Mouse (Mus musculus): ENCODE measurements at regions not wholly inside any gene's neighbourhood (a gene's known extent, or its start where the extent isn't known, plus 50 kb on each side); places are given as distances from the start of the nearest gene placed in this dataset.

DNA sequence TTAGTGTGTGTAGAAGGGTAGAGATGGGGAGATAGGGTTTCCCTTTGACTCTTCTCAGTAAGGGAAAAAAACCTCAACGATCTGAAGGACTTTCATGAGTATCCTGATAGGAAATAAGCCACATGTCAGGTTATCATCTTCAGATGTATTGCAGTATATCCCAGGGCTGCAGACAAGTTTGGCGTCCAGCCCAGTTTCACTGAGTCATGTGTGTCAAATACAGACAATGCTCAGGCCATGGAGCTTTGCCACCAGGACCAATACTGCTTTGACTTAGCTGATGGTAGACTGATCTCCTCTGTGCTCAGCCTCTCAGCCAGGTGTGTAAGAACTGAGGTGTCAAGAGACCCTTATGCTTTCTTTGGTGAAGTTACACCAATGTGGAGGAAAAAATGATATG, 62.9 kb downstream of the Cst10 start:
- WGBS = 97% methylated on average over 2 of the region's 2 CpGs
- DNase-seq (ENCODE audit: low spot score) (no peak), ATAC-seq (replicated peaks; ENCODE audit: low FRiP score) (no peak)

DNA sequence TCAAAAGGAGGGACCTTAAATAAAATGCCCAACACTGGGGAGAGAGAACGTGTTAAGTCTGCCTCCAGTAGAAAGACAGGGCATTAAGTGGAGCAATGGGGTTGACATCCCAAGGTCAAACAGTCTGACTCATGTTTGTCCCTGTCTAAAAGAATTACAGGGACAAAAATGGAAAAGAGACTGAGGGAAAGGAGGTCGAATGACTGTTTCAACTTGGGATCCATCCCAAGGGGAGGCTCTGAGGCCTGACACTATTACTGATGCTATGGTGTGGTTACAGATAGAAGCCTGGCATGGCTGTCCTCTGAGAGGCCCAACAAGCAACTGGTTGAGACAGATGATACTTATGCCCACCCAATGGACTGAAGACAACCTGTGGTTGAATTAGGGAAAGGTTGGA, 67.6 kb downstream of the Cst10 start:
- no peak overlapping the region for H3K4me2 ChIP-seq (ENCODE audit: low read depth, low read length, severe bottlenecking)
- H3K9me3 ChIP-seq (ENCODE audit: control insufficient read depth, low read length) = no peaks in the 10 kb centered on the region
- no peak overlapping the region for H3K9ac ChIP-seq (ENCODE audit: low read length)
- no peaks in the 10 kb centered on the region for H3K36me3 ChIP-seq (ENCODE audit: control insufficient read depth, insufficient read depth, low read length)
- 79% methylated on average over 2 of the region's 2 CpGs for WGBS
- no peak for ATAC-seq (replicated peaks; ENCODE audit: low FRiP score)
- H3K4me1 ChIP-seq (replicated peaks; ENCODE audit: control insufficient read depth, insufficient read depth, low read length) = no peaks in the 10 kb centered on the region
- DNase-seq (ENCODE audit: low spot score) = no peak
- H3K27me3 ChIP-seq (ENCODE audit: control insufficient read depth, insufficient read depth, low read length) = no peaks in the 10 kb centered on the region
- H3K4me3 ChIP-seq (ENCODE audit: low read depth, low read length) = no peak overlapping the region
- H3K27ac ChIP-seq (ENCODE audit: low read depth, low read length) = no peak overlapping the region

More for the DNA sequence above, 62.9 kb downstream of the Cst10 start:
- H3K4me3 ChIP-seq (ENCODE audit: low read depth, low read length) = no peak overlapping the region
- H3K4me2 ChIP-seq (ENCODE audit: low read depth, low read length, severe bottlenecking) = no peak overlapping the region
- no peak overlapping the region for H3K27ac ChIP-seq (ENCODE audit: low read depth, low read length)
- no peak overlapping the region for H3K9ac ChIP-seq (ENCODE audit: low read length)
- no peaks in the 10 kb centered on the region for H3K9me3 ChIP-seq (ENCODE audit: control insufficient read depth, low read length)
- H3K27me3 ChIP-seq (ENCODE audit: control insufficient read depth, insufficient read depth, low read length) = no peaks in the 10 kb centered on the region
- H3K36me3 ChIP-seq (ENCODE audit: control insufficient read depth, insufficient read depth, low read length) = no peaks in the 10 kb centered on the region
- H3K4me1 ChIP-seq (replicated peaks; ENCODE audit: control insufficient read depth, insufficient read depth, low read length) = no peaks in the 10 kb centered on the region

DNA sequence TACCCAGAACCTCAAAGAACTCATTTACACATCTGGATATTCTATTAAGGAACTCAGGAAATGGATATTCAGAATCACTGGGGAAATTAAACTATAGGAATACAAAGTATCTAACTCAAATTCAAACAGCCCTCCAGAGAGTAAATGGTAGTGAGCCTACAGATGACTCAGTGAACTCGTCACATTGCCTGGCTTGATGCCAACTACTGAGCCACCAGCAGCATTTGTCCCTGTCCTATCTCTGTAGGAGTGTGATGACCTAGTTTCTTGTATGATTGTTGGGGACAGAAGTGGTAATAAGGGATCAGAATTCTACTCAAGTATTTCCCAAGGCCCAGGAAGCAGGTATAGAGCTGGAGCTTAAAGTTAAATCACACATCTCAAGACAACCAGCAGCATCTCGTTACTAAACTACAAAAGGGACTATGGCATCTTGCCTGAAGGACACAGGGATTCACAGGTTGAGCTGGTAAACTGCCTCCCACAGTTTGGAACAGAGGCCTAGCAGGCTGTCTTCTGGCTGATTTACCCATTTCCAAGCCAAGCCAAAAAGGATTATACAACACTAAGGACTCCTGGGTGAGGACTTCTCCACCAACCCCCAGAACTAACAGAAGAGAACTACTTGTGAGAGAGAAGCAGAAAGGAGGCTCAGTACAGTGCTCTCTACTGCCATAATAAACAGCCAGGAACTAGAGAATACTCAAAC, 88.6 kb downstream of the Cst10 start:
- Histone ChIP-seq H3K27me3 (ENCODE audit: control insufficient read depth, insufficient read depth, low read length) (no peaks in the 10 kb centered on the region), H3K27ac (ENCODE audit: low read depth, low read length) (no peak overlapping the region), H3K9ac (ENCODE audit: low read length) (no peak overlapping the region), H3K36me3 (ENCODE audit: control insufficient read depth, insufficient read depth, low read length) (no peaks in the 10 kb centered on the region), H3K4me1 (replicated peaks; ENCODE audit: control insufficient read depth, insufficient read depth, low read length) (no peaks in the 10 kb centered on the region), H3K4me3 (ENCODE audit: low read depth, low read length) (no peak overlapping the region), H3K4me2 (ENCODE audit: low read depth, low read length, severe bottlenecking) (no peak overlapping the region), H3K9me3 (ENCODE audit: control insufficient read depth, low read length) (no peaks in the 10 kb centered on the region)
- no peak for DNase-seq (ENCODE audit: low spot score)
- no peak for ATAC-seq (replicated peaks; ENCODE audit: low FRiP score)
- WGBS = 69% methylated on average over 2 of the region's 2 CpGs

DNA sequence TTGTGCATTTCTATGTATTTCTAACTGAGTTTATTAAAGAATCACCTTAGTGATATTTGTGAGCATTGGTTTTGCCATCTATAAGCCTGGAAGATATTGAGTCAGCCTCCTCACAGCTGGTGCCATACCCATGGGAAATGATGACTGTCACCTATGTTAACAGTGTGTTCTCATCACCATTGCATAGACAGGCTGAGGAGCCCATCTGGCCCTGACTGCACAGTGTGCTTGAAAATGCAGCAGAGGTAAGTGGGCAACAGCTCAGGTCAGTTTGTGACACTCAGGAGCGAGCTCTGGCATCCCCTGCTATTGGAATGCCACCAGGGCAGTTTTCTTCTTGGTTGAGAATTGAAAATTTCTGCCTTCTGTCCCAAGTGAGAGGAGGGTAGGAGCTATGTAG, 108.0 kb downstream of the Cst10 start:
- no peak overlapping the region for H3K4me3 ChIP-seq (ENCODE audit: low read depth, low read length)
- H3K4me1 ChIP-seq (replicated peaks; ENCODE audit: control insufficient read depth, insufficient read depth, low read length) = no peaks in the 10 kb centered on the region
- no peaks in the 10 kb centered on the region for H3K36me3 ChIP-seq (ENCODE audit: control insufficient read depth, insufficient read depth, low read length)
- no peaks in the 10 kb centered on the region for H3K27me3 ChIP-seq (ENCODE audit: control insufficient read depth, insufficient read depth, low read length)
- no peak overlapping the region for H3K4me2 ChIP-seq (ENCODE audit: low read depth, low read length, severe bottlenecking)
- no peaks in the 10 kb centered on the region for H3K9me3 ChIP-seq (ENCODE audit: control insufficient read depth, low read length)
- no peak overlapping the region for H3K9ac ChIP-seq (ENCODE audit: low read length)
- WGBS = 87% methylated on average over 1 of the region's 1 CpGs
- ATAC-seq (replicated peaks; ENCODE audit: low FRiP score) (no peak), DNase-seq (ENCODE audit: low spot score) (no peak)
- H3K27ac ChIP-seq (ENCODE audit: low read depth, low read length) = no peak overlapping the region

DNA sequence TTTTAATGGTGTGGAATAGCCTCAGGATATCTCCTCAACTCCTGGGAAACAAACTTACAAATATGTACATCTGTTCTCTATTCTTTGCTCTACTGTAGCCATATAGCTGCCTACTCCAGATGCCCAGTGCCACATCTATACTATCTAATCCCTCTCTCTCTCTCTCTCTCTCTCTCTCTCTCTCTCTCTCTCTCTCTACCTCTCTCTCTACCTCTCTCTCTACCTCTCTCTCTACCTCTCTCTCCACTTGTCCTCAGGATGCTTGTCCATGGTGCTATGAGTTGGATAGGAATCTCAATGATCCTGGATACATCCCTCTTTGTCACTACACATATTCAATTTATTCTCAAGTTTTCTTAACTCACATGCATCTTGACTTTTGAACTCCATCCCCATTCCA, 119.6 kb downstream of the Cst10 start:
- no peaks in the 10 kb centered on the region for H3K36me3 ChIP-seq (ENCODE audit: control insufficient read depth, insufficient read depth, low read length)
- no peak overlapping the region for H3K4me3 ChIP-seq (ENCODE audit: low read depth, low read length)
- no peaks in the 10 kb centered on the region for H3K27me3 ChIP-seq (ENCODE audit: control insufficient read depth, insufficient read depth, low read length)
- DNase-seq (ENCODE audit: low spot score) (no peak), ATAC-seq (replicated peaks; ENCODE audit: low FRiP score) (no peak)
- H3K9me3 ChIP-seq (ENCODE audit: control insufficient read depth, low read length) = no peaks in the 10 kb centered on the region
- no peaks in the 10 kb centered on the region for H3K4me1 ChIP-seq (replicated peaks; ENCODE audit: control insufficient read depth, insufficient read depth, low read length)
- H3K9ac ChIP-seq (ENCODE audit: low read length) = no peak overlapping the region
- H3K4me2 ChIP-seq (ENCODE audit: low read depth, low read length, severe bottlenecking) = no peak overlapping the region
- no peak overlapping the region for H3K27ac ChIP-seq (ENCODE audit: low read depth, low read length)

DNA sequence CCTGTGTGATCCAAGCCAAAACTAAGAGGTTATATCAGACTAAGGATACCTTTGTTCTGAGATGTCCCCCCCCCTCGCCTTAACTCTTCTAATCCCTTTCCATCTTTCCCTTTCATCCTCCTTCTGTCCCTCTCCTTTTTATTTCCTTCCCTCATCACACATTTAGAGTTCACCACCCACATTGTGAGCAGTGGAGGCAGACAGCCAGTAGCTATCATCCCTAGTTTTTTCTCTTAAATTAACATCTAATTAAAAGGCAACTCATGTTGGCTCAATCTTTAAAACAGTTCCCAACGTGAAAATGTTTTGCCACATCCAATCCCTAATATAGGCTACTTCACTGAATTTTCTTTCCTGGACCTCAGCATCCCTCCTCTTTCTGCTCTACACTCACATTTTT, 138.0 kb downstream of the Cst10 start:
- no peaks in the 10 kb centered on the region for H3K9me3 ChIP-seq (ENCODE audit: control insufficient read depth, low read length)
- 84% methylated on average over 2 of the region's 2 CpGs for whole genome bisulfite sequencing
- no peak overlapping the region for H3K4me3 ChIP-seq (ENCODE audit: low read depth, low read length)
- DNase-seq (ENCODE audit: low spot score) = no peak
- no peaks in the 10 kb centered on the region for H3K36me3 ChIP-seq (ENCODE audit: control insufficient read depth, insufficient read depth, low read length)
- no peaks in the 10 kb centered on the region for H3K27me3 ChIP-seq (ENCODE audit: control insufficient read depth, insufficient read depth, low read length)
- no peak overlapping the region for H3K27ac ChIP-seq (ENCODE audit: low read depth, low read length)
- no peak for ATAC-seq (replicated peaks; ENCODE audit: low FRiP score)
- no peak overlapping the region for H3K9ac ChIP-seq (ENCODE audit: low read length)
- no peak overlapping the region for H3K4me2 ChIP-seq (ENCODE audit: low read depth, low read length, severe bottlenecking)
- H3K4me1 ChIP-seq (replicated peaks; ENCODE audit: control insufficient read depth, insufficient read depth, low read length) = no peaks in the 10 kb centered on the region

DNA sequence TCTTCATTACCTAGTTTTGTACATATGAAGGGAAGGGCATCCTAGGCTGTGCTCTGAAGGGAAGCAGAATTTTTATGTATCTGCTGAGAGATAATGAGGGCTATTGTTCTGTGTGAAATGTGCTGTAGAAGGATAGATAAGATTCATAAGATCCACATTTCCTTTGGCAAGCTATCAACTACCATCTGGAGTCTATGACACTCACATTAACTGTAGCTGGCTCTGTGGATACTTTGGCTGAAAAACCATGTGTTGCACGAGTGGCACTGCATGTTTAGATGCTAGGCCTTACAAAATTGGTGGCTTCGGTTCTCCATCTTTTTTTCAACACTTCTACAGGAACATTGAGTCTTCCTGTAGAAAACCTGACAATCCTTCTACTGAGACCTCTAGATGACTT, 140.9 kb downstream of the Cst10 start:
- Histone ChIP-seq H3K9ac (ENCODE audit: low read length) (no peak overlapping the region), H3K27me3 (ENCODE audit: control insufficient read depth, insufficient read depth, low read length) (no peaks in the 10 kb centered on the region), H3K4me2 (ENCODE audit: low read depth, low read length, severe bottlenecking) (no peak overlapping the region), H3K9me3 (ENCODE audit: control insufficient read depth, low read length) (no peaks in the 10 kb centered on the region), H3K27ac (ENCODE audit: low read depth, low read length) (no peak overlapping the region), H3K36me3 (ENCODE audit: control insufficient read depth, insufficient read depth, low read length) (no peaks in the 10 kb centered on the region), H3K4me1 (replicated peaks; ENCODE audit: control insufficient read depth, insufficient read depth, low read length) (no peaks in the 10 kb centered on the region), H3K4me3 (ENCODE audit: low read depth, low read length) (no peak overlapping the region)
- DNase-seq (ENCODE audit: low spot score) = no peak
- no peak for ATAC-seq (replicated peaks; ENCODE audit: low FRiP score)
- WGBS = 91% methylated on average over 2 of the region's 2 CpGs

DNA sequence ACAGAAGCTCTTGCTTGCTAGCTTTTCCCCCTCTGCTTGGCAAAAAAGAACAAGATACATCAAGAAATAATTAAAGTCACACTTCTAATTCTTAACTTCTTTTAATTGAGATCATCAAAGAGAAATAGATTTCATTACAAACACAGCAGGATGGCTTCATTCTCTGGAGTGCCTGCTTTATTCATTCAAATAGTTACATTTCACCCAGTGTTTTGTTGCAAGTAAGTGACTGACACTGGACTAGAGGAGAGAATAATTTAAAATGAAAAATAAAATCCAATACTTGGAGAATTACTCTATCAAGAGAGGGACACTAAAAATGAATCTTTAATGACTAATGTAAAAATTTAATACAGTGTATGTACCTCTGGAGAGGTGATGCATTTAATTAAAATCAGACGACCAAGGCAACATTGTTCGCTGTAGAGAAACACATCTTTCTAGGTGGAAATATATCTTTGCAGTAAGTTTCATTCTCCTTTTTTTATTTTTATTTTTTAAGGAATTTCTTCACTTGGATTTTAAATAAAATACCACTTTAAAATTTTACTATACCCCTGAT, 141.9 kb downstream of the Cst10 start:
- H3K27me3 ChIP-seq (ENCODE audit: control insufficient read depth, insufficient read depth, low read length) = no peaks in the 10 kb centered on the region
- 89% methylated on average over 2 of the region's 2 CpGs for WGBS
- no peaks in the 10 kb centered on the region for H3K9me3 ChIP-seq (ENCODE audit: control insufficient read depth, low read length)
- H3K4me3 ChIP-seq (ENCODE audit: low read depth, low read length) = no peak overlapping the region
- DNase-seq (ENCODE audit: low spot score) (no peak), ATAC-seq (replicated peaks; ENCODE audit: low FRiP score) (no peak)
- no peak overlapping the region for H3K27ac ChIP-seq (ENCODE audit: low read depth, low read length)
- H3K4me1 ChIP-seq (replicated peaks; ENCODE audit: control insufficient read depth, insufficient read depth, low read length) = no peaks in the 10 kb centered on the region
- no peak overlapping the region for H3K4me2 ChIP-seq (ENCODE audit: low read depth, low read length, severe bottlenecking)
- no peak overlapping the region for H3K9ac ChIP-seq (ENCODE audit: low read length)
- H3K36me3 ChIP-seq (ENCODE audit: control insufficient read depth, insufficient read depth, low read length) = no peaks in the 10 kb centered on the region

DNA sequence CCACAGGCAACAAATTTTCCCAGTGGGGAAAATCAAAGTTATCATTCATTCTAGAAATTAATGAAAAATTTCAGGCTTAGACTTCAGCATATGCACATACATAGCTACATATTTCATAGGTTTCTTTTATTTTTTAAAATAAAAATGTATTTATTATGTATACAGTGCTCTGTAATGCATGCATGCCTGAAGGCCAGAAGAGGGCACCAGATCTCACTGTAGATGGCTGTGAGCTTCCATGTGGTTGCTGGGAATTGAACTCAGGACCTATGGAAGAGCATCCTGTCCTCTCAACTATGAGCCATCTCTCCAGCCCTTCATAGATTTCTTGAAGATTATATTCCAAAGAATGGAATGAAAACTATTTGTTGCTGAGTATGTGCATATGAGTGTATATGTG, 150.4 kb downstream of the Cst10 start:
- no peak for ATAC-seq (replicated peaks; ENCODE audit: low FRiP score)
- H3K27ac ChIP-seq (ENCODE audit: low read depth, low read length) = no peak overlapping the region
- no peak overlapping the region for H3K9ac ChIP-seq (ENCODE audit: low read length)
- no peak for DNase-seq (ENCODE audit: low spot score)
- H3K4me3 ChIP-seq (ENCODE audit: low read depth, low read length) = no peak overlapping the region
- H3K27me3 ChIP-seq (ENCODE audit: control insufficient read depth, insufficient read depth, low read length) = no peaks in the 10 kb centered on the region
- no peaks in the 10 kb centered on the region for H3K4me1 ChIP-seq (replicated peaks; ENCODE audit: control insufficient read depth, insufficient read depth, low read length)
- no peak overlapping the region for H3K4me2 ChIP-seq (ENCODE audit: low read depth, low read length, severe bottlenecking)
- H3K36me3 ChIP-seq (ENCODE audit: control insufficient read depth, insufficient read depth, low read length) = no peaks in the 10 kb centered on the region
- H3K9me3 ChIP-seq (ENCODE audit: control insufficient read depth, low read length) = no peaks in the 10 kb centered on the region

Data from forebrain, embryonic 11.5 days (tissue).